Mouse (Mus musculus) kidney, adult 8-10 months (tissue): ENCODE data around the gene Arhgap29.

Experiments
- DNase-seq, 2 experiments: peaks; one replicate each; pipeline ENCODE4 v3.0.0; 2022

Arhgap29 gene

DNA sequence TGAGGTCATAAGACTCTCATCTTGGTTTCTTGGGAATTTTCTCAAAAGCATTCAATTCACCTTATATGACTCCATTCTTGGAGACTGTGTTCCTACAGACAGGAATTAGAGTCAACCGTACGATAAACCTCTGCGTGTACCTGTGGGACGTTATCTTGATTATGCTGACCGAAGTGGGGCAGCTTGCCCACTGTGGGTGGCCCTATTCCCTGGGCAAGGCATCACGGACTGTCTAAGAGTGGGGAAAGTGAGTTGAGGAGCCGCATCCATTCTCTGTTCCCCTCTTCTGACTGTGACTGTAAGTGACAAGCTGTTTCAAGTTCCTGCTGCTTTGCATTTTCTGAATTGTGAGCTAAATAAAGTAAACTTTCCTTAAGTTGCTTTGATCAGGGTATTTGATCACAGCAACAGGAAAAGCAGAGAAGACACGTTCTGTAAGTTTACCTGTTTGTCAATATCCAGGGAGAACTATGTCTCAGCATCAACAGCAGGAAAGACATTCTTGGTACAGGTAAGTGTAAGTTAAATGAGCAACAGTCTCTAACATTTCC is at the start of gene Arhgap29:
TSS of gene Arhgap29 (plus strand) at position 501 of the 551 bp plus-strand sequence.
- DNase-seq, result no peak

DNA sequence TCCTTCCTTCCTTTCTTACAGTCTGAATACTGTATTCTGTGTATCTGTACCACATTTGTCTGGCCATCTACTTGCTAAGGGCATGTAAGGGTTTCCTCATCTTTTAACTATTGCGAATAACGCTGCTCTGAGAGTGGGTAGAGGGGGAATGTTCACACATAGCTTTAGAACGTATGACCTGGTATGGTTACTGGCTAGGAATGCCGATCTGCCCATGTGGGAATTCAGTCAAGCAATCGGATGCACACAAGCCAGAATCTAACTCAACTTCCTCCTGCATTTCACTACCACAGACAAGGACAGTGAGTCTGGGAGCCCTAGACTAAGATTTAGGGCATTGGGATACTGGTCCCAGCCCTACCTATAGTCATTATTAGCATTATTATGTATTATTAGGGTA is 49.6 kb upstream of the Arhgap29 start:
- DNase-seq, result no peak

DNA sequence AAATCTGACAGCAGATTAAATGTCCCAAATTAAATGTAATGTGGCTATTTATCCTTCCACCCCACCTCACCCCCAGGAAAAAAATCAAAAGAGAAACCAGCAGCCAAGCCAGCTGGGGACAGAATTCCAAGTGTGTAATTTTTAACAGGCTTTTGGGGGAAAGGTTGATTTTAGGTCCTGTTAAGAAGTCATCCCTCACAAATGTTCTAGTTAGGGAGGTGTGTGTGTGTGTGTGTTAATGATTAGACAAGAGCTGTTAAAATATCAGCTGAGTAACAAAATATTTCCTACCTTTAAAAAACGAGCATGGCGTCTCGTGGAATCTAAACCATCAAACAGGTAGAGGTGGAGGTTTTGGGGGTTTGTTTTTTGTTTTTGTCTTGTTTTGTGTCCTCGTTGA is 49.1 kb upstream of the Arhgap29 start:
- peak; percentile 29 to 84 for DNase-seq

DNA sequence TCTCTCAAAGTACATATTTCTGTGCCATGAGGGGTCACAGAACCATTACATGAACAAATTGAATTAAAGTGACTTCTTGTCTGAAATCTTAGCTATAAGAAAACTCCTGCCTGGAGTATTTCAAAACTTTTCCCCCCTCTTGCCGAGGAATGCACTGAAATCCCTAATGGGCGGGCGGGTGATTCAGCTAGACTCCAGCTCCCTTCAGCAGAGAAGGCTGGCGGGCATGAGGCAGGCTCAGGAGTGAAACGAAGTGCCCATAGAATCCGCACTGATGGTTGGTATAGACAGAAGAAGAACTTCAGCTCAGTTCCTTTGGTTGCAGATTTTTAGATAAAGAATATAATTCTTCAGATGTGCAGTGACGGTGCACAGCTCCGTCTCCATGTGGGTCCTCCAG is 48.6 kb upstream of the Arhgap29 start:
- peak in 1 of 2 experiments; percentile 22 for DNase-seq

DNA sequence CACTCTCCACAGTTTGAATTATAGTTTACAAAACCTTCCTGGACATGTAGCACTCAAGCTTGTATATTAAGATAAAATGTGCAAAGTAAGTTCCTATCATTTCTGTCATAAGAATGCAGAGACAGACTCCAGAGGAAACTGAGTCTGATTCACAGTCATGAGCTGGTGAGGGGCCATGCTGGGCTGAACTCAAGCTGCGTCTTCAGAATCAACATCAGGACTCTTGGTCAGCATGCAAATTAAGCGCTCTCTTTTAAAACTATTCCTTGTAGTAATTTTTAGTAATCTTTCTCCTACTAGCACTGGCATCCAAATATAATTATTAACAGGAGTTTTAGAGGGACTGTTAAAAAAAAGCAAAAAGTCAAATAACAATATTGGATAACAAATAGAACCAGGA is 47.9 kb upstream of the Arhgap29 start:
- peak in 1 of 2 experiments; percentile 33 for DNase-seq

DNA sequence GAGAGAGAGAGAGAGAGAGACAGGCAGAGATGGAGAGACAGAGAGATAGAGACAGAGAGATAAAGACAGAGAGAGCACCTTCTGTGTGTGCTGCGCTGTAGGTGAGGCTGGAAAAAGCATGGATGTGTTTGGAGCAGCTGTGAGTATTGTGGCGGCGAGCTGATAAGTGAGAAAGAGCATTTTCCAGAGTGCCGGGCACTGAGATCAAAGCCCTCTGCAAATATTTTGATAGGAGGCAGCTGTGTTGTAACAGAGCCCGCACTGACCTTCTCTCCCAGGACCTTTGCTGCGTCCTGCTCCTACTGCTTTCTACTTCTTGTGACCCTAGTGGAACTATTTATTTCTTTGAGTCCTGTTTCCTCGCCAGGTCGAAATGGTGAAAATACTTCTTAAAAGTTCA is 45.7 kb upstream of the Arhgap29 start:
- DNase-seq, result no peak

DNA sequence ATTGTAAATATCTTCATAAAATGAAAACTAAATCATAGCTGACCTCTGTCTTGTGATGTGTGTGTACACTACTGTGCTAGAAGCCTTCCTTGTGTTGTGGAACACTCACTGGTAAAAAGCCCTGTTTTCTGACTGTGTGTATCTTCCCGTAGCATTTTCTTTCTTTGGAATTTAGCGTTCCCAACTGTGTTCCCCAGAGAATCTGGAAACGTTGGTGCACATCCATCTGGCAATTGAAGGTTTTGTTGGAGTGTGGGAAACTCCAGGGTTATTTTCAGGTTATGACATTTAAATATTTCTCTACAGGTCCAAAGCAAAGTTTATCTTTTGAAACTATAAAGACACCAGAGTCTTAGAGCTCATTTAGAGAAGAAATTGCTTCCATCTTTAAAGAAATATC is 43.2 kb upstream of the Arhgap29 start:
- no peak for DNase-seq

DNA sequence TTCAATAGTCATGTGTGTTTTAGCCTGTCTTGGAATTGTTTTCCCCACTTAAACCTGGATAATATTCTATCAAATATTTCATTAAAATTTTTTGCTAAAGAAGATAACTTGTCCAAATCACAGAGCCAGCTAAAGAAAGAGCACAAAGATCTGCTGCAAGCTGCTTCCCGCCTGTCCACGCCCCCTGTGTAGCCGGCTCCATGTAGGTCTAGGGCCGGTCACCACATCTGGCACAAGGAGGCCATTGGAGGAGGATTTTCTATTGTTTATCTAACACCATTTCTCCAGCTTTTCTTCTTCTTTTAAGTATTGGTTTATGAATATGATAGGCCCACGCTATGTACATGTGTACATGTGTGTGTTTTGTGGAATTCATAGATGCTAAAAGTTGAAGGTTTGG is 38.9 kb upstream of the Arhgap29 start:
- no peak for DNase-seq

DNA sequence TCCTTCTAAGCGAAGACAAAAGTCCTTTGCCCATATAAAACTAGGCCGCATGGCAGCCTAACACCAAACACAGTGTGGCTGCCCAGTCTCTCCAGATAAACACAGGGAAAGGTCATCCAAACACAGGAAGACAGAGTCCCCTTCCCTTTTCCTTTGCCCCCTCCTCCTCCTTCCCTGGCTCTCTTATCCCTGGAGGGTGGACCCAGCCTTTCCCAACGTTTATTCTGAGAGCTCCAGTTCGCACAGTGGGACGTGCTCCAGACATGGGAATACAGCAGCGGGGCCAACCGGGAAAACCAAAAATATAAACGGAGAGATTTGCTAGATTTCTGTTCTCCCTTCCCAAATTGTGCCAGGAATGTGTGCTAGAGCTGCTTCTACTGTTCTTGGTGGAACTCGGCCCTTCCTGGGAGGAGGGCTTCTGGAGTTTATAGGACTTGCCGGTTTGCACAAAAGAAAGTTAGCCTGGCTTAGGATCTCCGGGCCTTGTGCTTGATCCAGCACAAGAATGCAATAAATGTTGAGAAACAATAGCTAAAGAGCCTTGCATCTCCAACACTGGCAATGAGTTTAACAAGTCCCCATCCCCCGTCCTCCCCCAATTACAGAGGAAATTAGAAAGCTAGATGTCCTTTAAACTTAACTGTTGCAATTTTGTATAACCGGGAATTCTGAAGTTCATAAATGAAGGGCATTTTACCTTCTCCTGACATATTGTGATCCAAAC is 37.7 kb upstream of the Arhgap29 start:
- DNase-seq, result peak; percentile 42 to 44

DNA sequence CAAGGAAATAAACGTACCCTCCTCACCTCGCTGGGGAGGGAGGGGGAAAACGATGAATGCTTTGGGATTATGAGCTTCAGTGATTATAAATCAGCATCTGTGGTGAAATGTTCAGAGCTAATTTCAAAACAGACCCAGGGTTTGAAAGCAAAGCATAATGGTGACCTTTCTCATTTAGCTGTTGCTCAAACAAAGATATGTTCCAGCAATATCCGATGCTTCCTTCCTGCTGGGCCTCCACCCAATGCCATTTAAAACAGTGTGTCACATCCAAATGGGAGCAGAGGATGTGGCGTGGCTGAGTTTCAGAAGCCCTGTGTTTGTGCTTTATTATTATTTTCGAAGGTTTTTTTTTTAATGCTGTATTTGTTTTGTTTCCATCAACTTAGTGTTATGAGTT is 37.1 kb upstream of the Arhgap29 start:
- peak; percentile 52 to 70 for DNase-seq

DNA sequence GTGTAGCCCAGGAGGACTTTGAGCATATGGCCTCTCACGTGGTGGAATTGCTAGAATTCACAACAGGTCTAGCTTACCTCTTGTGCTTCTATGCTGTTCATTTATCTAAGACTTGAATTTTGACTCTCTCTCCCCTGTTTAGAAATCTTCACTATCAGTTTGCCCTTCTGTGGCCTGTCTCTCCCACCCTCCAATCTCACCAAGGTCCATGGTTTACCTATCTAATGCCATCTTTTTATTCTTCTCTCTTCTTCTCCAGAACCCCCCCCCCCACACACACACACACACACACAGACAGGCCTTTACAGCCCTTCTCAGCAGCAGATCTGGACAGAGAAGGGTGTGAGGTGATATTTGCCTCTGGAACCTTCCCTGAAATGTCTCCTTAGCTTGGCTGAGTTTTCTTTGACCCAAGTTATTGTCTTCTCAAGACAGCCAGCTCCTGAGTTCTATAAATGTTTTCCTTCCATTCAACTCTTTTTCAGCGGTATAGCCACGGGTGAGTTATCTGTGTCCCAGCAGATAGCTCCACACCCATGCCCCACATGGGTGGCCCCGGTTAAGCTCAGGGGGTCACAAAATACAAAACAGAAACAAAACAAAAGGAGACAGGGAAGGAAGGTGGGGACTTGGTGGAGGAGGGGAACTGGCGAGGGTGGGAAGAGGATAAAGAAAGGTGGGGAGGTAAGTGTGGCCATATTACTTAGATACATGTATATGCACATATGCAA is 35.4 kb upstream of the Arhgap29 start:
- DNase-seq, result no peak

DNA sequence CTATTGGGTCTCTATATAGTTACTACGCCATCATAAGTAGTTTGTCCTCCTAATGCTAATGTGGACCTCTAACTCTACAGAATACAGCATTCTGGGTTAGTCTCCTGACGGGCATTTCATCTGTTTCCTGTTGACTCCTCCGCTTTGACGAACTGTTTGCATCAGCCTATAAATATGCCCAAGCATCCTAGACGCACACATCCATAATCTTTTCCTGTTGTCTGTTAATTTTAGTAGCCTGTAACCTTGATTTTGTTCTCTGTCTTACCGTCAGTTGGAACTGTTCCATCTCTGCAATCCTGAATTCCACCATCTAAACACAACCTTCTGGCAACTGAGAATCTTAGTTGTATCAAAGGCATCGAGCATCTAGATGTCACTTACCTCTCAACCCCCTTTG is 34.7 kb upstream of the Arhgap29 start:
- DNase-seq, result no peak

DNA sequence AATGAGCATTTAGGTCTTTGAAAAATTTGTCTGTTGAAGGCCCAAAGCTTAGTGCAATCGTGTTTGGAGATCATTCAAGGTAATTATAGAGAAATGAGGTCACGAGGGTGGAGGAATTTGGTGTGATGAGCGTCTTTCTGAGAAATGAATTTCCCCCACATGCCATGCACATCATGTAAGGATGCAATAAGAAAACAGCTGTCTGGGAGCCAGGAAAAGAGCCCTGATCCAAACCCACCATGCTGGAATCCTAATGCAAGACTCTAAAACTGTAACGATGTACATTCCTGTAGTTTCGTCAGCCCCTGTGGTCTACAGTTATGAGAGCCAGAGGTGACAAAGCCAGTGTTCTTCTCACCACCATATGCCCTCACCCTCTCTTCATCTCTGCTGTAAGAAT is 32.4 kb upstream of the Arhgap29 start:
- no peak for DNase-seq

DNA sequence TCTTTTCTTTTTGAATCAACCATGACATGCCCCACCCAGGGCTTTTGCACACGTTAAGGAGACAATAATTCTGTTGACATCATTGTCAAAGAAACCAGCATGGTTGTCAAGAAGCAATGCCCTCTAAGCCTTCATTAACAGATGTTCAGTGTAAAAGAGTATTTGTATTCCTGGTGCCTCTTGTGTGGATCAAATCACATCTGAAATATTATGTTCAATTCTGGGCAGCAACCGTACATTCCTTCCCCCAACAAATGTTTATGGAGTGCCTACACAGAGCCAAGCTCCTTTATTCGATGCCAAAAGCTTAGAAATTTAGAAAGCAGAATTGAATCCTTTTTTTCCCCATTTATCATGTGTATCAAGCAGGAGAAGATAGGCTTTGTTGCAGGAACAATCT is 31.6 kb upstream of the Arhgap29 start:
- no peak for DNase-seq

DNA sequence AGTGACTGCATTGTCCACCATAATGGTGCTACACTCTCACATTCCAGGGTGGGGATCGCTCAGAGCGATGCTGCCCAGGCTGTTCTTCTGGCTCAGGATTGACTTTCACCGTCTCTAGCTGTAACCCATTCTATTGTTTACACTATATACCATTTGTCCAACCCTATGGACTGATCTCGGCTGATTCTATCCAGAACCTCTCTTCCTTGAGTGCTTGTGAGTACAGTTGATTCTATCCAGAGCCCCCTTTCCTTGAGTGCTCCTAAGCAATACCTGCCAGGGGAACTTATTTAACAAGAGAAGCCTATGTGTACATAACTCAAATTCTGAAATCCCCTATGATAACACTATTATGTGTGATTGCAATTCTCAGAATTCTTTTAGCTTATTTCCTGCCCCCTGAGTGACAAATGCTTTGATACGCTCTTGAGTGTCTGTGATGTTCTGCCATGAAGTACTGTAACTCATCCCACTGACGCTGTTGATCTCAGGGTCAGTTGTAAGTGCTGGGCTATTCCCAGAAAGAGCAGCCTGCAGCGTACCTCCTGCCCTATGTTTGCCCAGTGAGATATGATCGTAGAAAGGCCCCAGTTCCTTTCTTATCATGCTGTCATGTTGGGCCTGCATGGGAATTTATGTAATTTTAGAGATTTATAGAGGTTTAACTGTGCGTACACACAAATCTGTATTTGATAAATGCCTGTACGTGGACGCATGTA is 27.4 kb upstream of the Arhgap29 start:
- DNase-seq, result no peak

DNA sequence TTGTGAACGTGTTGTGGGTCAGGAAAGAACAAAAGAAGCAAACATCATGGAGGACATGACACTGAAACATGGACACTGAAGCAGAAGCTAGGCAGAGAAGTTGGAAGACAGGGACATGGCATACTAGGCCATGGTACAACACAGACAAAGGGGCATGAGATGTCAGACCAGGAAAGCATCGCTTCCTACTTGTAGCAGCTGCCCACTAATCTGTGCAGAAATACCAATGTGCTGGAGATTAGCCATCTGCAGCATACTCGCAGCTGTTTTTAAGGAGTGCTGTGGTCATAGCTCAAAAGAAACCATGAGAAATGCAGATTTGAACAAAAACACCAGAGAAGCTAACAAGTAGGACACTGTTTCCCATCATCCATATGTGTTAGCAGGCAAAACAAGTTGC is 24.7 kb upstream of the Arhgap29 start:
- no peak for DNase-seq

DNA sequence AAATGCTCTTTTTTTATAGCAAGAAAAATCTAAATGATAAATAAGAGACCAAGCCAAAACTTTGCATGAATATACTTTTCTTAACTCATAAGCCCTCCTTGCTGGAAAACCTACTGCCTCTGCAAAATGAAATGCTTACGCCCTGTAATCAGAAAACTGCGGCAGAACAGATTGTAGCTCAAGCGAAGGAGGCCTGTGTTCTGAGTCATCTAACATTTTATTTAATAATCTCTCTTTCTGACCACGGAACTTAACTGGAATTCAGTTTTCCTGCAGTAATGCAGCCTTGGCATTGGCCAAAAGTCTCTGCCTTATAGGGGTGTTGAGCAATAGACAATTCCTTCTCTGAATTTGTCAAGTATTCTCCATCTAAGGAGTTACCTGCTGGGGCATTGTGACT is 19.5 kb upstream of the Arhgap29 start:
- DNase-seq, result no peak

DNA sequence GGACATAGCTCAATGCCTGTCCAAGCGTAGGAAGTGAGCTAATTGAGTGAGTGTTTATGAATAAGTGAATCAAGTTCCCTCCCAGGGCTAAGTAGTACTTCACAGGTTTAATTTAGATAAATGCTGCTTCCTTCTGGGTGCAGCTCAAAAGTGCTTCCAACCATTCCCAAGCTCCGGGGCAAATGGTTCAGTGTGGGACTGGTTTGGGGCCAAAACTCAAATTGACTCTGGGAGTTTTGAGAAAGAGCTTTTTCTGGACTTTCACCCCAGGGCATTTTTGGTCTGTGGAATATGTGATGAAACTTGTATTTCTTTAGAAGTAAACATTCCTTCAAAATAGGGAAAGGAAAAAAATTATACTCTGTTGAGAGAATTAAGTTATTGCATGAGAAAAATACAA is 16.1 kb upstream of the Arhgap29 start:
- no peak for DNase-seq

DNA sequence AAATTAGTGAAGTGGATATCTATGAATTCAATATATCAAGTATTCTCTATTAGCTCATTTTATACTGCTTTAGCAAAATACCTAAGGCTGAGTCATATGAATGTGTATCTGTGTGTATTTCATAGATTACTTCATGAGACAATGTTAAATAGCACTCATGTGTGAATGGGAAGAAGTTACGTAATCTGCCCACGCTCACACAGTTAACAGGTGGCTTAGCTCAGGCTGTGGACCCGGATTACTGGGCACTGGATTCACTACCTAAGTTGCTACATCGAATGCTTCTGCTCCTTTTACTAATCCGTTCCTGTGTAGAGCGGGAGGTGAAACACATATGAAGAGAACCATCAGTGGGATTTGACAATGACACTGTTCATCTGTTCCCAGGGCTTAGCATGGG is 15.3 kb upstream of the Arhgap29 start:
- no peak for DNase-seq

DNA sequence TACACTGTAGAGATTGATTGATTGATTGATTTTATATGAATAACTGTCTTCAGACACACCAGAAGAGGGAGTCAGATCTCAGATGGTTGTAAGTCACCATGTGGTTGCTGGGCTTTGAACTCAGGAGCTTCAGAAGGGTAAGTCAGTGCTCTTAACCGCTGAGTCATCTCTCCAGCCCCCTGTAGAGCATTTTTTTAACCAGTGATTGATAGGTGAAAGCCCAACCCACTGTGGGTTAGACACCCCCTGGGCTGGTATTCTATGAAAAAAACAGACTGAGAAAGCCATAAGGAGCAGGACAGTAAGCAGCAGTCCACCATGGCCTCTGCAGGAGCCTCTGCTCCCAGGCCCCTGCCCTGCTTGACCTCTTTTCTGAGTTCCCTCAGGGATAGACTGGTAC is 12.7 kb upstream of the Arhgap29 start:
- DNase-seq, result no peak

DNA sequence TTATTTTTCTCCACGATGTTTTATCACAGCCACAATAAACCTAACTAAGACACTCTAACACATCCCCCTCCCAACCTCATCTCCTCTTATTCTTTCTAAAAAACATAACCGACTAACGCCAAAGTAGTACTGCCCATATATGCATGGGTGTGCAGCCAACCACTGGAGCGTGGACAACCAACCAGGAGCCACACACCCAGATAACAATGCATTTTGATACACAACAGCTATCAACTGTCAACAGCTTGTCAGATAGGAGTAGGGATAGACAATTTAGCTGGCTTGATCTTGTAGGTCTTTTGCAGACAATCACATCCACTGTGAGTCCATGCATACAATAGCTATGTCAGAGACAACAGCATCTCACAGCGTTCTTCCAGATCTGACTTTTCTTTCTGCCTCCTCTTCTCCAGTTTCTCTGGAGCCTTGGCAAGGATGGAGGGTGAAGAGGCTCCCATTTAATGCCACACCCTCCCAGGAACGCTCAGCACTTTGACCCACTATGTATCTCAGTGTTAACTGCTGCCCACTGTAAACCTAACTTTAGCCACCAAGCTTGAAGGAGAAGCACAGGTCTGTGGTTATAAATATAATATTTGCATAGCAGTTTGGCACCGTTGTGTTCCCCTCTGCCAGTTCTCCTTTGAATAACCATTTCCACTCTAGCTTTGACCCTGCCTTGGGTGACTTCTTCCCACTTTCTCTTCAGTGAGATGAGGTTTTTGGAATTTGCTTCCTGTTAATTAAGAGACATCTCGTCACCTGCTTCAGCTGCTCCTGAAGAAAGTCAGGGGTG is 12.0 kb upstream of the Arhgap29 start:
- no peak for DNase-seq

DNA sequence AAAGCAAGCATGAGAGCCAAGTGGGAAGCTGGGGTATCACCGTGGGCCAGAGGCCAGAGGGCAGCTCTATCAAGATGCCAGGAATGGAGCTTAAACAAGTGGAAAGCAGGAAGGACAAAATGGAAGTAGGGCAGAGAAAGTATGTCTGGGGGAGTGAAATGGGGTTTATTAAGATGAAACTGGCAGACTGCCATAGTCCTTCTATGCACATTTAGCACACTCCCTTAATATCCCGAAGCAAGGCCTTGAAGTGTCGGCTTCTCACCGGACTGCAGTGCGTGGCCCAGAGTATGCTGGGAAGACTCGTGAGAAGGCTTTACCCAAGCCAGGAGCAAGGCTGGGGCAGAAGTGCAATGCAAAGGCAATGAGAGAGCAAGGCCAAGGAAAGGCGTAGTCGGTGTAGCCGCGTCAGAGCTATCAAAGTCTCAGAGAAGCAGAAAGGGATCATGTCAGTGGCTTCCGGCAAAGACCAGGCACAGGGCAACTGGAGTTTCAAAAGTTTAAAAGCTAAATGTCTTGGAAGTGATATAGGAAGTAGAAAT is 11.1 kb upstream of the Arhgap29 start:
- DNase-seq, result no peak

DNA sequence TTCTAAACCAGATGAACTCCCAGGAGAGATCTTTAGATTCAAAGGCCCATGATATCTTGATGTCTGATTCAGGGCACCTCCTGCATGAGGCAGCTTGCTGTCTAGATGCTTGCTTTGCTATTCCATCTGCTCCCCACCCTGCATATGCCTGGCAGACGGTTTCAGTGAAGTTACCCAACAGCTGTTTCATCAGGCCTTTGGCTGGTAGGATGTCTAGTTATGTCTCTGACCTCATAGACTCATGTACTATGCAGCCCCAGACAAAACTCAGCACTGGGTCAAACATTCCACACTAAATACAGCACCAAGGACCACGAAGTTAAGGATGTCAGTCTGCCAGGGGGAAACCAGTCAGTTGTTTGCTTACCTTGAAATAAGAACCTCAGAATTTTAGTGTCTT is 6.4 kb upstream of the Arhgap29 start:
- no peak for DNase-seq
